Mouse (Mus musculus): ENCODE measurements around the gene Ppp1r12c.

DNA sequence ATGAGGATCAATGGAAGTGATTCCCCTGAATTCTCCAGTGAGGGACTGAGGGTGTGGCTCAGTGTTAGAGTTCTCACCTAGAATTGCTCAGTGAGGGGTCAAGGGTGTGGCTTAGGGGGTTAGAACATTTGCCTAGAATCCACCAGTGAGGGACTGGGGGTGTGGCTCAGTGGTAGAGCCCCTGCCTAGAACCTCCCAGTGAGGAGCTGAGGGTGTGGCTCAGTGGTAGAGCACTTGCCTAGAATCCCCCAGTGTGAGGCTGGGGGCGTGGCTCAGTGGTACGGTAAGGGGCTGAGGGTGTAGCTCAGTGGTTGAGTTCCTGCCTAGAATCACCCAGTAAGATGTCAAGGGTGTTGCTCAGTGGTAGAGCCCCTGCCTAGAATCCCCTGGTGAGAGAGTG lies 37.5 kb upstream of the Ppp1r12c start:
- no peak for TF ChIP-seq CTCF (IDR thresholded peaks at IDR 0.05; ENCODE audit: extremely low read depth, insufficient read length, insufficient replicate concordance, low read depth, low read length)
- TF ChIP-seq POLR2A (IDR thresholded peaks at IDR 0.05; ENCODE audit: low read depth, low read length): no peak
